Mouse (Mus musculus) small intestine, adult 2 months (tissue): ENCODE measurements around the gene Sgpp1. TPM values are rescaled to one million over a fixed set of nuclear protein-coding genes. Genes with fewer than 3 reads are reported as not detected.

Experiments
- H3K27ac ChIP-seq: fragments of 200-500 bp; 2 replicates; pipeline ENCODE4 v1.5.1; 2012; ENCODE audit warnings: low read depth, low read length, control low read depth, inconsistent platforms; ENCODE audit not compliant: insufficient read depth
- H3K27me3 ChIP-seq: fragments of 200-500 bp; 2 replicates; pipeline ENCODE4 v1.6.1; 2012; ENCODE audit warnings: mild to moderate bottlenecking, moderate library complexity, low read length, inconsistent platforms; ENCODE audit not compliant: control insufficient read depth, insufficient read depth
- H3K36me3 ChIP-seq: fragments of 200-500 bp; 2 replicates; pipeline ENCODE4 v1.6.1; 2012; ENCODE audit warnings: mild to moderate bottlenecking, low read length, control low read depth, inconsistent platforms; ENCODE audit not compliant: control insufficient read depth, insufficient read depth
- H3K4me1 ChIP-seq: fragments of 200-500 bp; 2 replicates; pipeline ENCODE4 v1.6.1; 2012; ENCODE audit warnings: low read length, inconsistent platforms, mixed read lengths; ENCODE audit not compliant: control insufficient read depth, insufficient read depth, insufficient read length
- H3K4me3 ChIP-seq: fragments of 200-500 bp; 2 replicates; pipeline ENCODE4 v1.5.1; 2012; ENCODE audit warnings: low read depth, mild to moderate bottlenecking, control low read depth, inconsistent platforms, low read length, moderate library complexity
- CTCF ChIP-seq: fragments of 200-500 bp; IDR thresholded peaks from 2 replicates; pipeline ENCODE4 v1.5.1; 2012; ENCODE audit warnings: low read depth, mild to moderate bottlenecking, control low read depth, inconsistent platforms, low read length, moderate library complexity, mixed read lengths; ENCODE audit not compliant: insufficient replicate concordance, insufficient read length; ENCODE audit errors: extremely low read depth
- POLR2A ChIP-seq: fragments of 200-500 bp; IDR thresholded peaks from 2 replicates; pipeline ENCODE4 v1.6.1; 2012; ENCODE audit warnings: low read depth, mild to moderate bottlenecking, control low read depth, inconsistent platforms, low read length, moderate library complexity
- WGBS: fragments of 180-500 bp; shearing (Covaris S2); methylation state at CpG from one replicate; pipeline ENCODE4 v1.1.7; 2018; 5-methylcytosine and 5-hydroxymethylcytosine counted together
- polyA plus RNA-seq: library from polyadenylated mRNA; depleted of rRNA; stranded (reverse); fragments of >200 nt; gene quantifications from 2 replicates; pipeline ENCODE4 v1.2.3, GENCODE M21; 2012; rRNA removed

The Sgpp1 gene
- polyA plus RNA-seq, 1 experiment: 13.1 TPM

DNA sequence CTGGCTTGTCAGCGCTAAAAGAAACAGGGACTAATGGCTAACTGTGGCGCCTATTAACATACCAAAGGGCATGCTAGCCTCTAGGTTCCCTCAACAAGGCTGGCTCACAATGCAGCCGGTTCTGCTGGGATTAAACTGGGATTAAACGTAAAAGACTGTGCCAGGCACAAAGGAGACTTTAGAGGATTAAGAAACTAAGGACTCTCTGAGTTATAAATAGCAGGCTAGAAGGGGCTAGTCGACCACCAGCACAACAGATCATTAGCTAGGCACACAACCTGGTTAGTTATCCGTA, 71.1 kb downstream of the Sgpp1 start:
- WGBS: 66% methylated on average over 6 of the region's 6 CpGs
- Histone ChIP-seq H3K27ac (no peak overlapping the region), H3K4me1 (peaks cover 3% of the 10 kb centered on the region; the same call in 1 of the 2 replicates), H3K27me3 (no peaks in the 10 kb centered on the region), H3K4me3 (no peak overlapping the region), H3K36me3 (no peaks in the 10 kb centered on the region)
- TF ChIP-seq CTCF (no peak), POLR2A (no peak)

Other genes with a start within 250 kb of the Sgpp1 start
- 9.9 and 14.2 TPM in 2 replicates for gene Ppp2r5e, start 139.5 kb downstream of the Sgpp1 start, polyA plus RNA-seq
- gene Wdr89, start 66.2 kb downstream of the Sgpp1 start, polyA plus RNA-seq: 1.3 and 1.5 TPM in 2 replicates
- 15.6 and 39.8 TPM in 2 replicates for gene Syne2, start 82.4 kb upstream of the Sgpp1 start, polyA plus RNA-seq